Mouse (Mus musculus) lung, adult 2 months (tissue): ENCODE measurements around the gene Slc16a5.

Experiments used
- CTCF ChIP-seq: fragments of 200-500 bp; IDR thresholded peaks from 2 replicates; pipeline ENCODE4 v1.5.1; 2011; ENCODE audit warnings: mild to moderate bottlenecking, low read length, control low read depth; ENCODE audit not compliant: insufficient read depth
- POLR2A ChIP-seq: fragments of 200-500 bp; IDR thresholded peaks from 2 replicates; pipeline ENCODE4 v1.6.1; 2011; ENCODE audit warnings: low read depth, mild to moderate bottlenecking, control low read depth, low read length, borderline replicate concordance; ENCODE audit errors: extremely low read depth

DNA sequence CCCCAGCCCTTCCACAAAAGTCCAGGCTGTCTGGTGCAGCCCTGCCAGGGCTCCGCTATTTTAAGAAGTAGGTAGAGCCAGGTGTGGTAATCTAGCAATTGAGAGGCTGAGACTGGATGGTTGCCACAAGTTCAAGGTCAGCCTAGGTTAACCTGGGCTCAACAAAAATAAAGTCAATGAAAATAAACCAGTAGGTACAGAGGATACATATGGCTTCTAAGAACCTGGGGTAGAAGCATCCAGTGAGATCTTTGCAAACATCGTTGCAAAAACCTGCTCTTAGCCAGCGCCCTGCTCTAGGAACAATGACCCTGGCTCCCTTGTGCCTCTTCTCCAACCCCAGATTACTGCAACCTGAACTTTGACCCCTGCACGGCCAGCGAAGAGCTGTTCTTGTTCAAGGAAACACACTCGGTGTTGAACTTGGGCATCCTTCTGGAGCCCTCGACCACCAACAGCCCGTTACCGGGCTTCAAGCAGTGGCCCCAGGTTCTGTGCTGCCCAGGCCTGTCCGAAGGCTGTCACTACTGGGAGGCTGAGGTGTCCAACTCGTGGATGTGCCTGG lies 14.9 kb upstream of the Slc16a5 start:
- TF ChIP-seq POLR2A (no peak), CTCF (no peak)
